Mouse (Mus musculus): Measurements from ENCODE around the gene Ntrk2.

Ntrk2 gene

GRCm38 (mm10) chr13:58806397-58806892 is at the start of gene Ntrk2:
Gene Ntrk2, plus strand, starts transcription at chr13:58806569.
- DNase-seq (ENCODE audit: low spot score in 2 of 2): peak; percentile 4 to 30

DNA sequence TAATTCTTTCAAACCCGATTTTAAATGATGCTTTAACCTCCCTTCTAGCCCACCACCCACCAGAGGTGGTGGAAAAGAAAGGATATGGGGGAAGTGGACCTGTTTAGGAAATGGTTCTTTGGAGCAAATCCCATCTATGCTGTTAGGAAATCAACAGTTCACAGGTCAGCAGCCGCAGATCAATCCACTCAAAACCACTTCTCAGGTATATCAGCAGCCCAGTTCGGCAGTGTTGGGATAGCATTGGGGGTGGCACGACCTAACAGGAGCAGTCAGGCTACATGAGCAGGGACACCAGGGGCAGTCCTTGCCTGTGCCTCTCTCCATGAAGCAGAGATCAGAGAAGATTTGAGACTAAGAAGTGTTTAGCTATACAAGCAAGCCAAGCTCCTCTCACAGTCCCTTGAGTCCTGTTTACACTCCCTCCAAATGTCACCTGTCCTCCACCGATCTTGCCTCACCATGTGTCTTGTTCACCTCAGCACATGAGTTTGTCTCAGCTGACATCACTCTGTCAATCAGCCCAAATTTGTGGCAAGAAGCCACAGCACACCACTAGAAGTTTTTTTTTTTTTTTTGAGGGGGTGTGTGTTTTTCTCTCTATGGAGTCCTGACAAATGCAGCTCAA is 45.3 kb upstream of the Ntrk2 start:
- no peak for DNase-seq (ENCODE audit: low spot score in 2 of 2)

GRCm38 (mm10) chr13:58768258-58768657 is 38.1 kb upstream of the Ntrk2 start:
- no peak for DNase-seq (ENCODE audit: low spot score in 2 of 2)

- no peak for DNase-seq (ENCODE audit: low spot score in 2 of 2)
These were observed 36.9 kb upstream of the Ntrk2 start for GRCm38 (mm10) chr13:58769438-58769837.

DNA sequence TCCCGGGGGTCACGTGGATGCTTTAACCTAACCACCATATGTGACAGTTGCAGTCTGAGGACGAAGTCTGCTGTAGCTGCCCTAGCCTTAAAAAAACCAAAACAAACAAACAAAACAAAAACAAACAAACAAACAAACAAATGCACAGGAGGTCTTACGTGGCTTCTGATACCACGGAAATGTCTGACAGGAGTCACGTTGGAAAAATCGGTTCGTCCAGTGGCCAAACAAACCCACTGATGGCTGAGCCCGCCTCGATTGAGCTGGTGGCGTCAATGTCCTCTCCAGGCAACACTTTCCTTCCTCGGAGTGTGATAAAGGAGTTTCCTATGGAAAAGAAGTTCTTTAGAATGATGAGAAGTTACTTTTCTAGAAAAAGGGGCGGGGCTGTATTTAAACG is 27.1 kb upstream of the Ntrk2 start:
- DNase-seq (ENCODE audit: low spot score in 2 of 2): no peak

GRCm38 (mm10) chr13:58786476-58786875 is 19.9 kb upstream of the Ntrk2 start:
- DNase-seq (ENCODE audit: low spot score in 2 of 2): no peak

- no peak for DNase-seq (ENCODE audit: low spot score in 2 of 2)
These were observed 15.6 kb upstream of the Ntrk2 start for GRCm38 (mm10) chr13:58790741-58791140.

GRCm38 (mm10) chr13:58797386-58797785 is 9.0 kb upstream of the Ntrk2 start:
- no peak for DNase-seq (ENCODE audit: low spot score in 2 of 2)

DNA sequence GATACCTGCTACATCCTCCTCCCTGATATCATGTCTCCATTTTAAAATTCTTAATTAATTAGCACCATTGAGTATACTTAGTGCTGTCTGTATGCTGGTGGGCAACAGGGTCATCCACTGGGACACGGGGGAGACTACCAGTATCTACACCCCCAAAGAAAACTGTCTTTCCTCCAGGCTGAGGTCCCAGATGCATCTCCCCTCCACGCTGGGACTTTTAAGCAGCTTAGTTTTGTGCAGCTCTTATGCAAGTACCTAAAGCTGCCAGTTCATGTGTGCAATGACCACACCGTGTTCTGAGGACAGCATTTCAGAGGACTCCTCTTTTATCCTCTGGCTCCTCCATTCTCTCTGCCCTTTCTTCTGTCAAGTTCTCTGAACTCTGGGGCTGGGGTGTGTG is 5.1 kb upstream of the Ntrk2 start:
- DNase-seq (ENCODE audit: low spot score in 2 of 2): no peak

GRCm38 (mm10) chr13:58803882-58804281 is 2.5 kb upstream of the Ntrk2 start:
- no peak for DNase-seq (ENCODE audit: low spot score in 2 of 2)

DNA sequence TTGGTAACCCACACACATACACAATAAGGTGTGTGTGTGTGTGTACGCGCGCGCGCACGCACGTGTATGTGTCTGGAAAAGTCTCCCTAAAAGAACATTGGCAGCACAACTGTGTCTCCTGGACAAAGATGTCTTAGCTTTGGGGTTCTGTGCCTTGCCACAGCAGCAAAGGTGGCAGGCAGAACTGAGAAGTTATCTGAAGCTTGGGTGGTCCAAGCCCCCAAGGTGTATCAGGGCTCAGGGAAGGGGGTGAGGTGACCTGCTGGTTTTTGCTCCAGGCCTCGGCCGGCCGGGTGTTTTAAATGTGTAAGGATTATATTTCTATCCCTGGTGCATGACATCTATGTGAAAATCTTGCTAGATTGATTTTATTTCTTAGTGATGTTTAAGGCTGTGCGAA is 536 bp upstream of the Ntrk2 start:
- DNase-seq (ENCODE audit: low spot score in 2 of 2): no peak

DNA sequence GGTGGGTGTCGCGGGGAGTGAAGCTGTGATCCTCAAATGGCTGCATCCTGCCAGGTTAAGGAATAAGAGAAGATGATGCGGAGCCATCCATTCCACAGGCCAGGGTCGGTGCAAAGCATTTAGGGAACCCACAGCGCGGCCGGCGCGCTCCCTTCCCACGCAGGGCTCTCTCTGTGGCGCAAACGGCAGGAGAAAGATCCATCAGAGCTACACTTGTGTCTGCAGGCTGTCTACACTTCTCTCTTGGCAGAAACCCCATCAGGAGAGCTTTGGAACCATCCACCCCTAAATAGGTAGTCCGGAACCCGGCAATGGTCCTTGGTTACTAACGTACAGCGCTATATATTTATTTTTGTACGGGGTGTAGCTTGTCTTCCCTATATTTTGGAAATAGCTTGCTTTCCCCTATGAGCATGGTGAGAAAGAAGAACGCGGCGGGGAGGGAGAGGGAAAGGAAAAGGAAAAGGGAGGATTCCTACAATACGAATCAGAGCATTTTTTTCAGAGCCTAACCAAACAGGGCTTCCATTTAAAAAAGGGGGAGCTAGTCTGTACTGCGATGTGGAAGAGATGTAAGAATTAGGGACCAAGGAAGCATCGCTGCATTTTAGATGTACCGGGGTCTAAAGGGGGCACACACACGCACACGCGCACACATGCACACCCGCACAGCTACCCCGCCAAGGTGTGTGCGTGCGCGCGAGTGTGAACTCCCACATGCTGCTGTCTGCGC is 693 bp downstream of the Ntrk2 start:
- no peak for DNase-seq (ENCODE audit: low spot score in 2 of 2)

DNA sequence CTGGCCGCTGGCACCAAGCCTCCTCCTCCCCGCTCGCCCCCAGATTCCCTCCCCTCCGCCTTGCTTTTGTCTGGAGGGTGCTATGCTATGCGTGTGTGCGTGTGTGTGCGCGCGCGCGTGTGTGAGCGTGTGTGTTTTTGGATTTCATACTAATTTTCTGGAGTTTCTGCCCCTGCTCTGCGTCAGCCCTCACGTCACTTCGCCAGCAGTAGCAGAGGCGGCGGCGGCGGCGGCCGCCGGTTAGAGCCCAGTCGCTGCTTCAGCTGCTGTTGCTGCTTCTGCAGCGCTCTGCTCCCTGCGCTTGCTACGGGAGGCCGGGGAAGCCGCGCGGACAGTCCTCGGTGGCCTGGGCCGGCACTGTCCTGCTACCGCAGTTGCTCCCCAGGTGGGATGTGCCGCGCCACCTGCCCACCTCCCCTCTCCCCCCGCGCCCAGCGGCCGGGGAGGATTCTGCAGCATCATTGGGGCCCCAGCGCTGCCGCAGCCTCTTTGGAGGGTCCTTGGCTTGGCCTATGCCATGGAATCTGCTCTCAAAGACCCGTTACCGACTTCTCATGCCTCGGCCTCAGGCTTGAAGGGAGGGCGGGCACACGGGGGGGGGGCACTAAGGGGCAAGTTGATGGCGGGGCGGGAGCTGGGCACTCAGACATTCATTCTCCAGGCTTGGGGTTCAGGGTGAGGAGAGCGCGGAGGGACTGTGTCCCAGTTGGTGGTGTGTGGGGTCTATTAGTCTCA is 1.4 kb downstream of the Ntrk2 start:
- no peak for DNase-seq (ENCODE audit: low spot score in 2 of 2)

DNA sequence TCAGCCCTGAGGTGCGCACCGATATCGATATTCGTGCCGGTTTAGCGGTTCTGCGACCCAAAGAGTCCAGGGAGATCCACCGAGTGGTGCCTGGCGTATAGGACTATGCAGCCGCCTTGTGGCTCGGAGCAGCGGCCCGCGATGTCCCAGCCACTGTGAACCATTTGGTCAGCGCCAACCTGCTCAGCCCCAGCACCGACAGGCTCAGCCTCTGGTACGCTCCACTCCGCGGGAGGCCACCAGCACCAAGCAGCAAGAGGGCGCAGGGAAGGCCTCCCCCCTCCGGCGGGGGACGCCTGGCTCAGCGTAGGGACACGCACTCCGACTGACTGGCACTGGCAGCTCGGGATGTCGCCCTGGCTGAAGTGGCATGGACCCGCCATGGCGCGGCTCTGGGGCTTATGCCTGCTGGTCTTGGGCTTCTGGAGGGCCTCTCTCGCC is 2.0 kb downstream of the Ntrk2 start:
- DNase-seq (ENCODE audit: low spot score in 2 of 2): no peak

- DNase-seq (ENCODE audit: low spot score in 2 of 2): no peak
These were observed 3.6 kb downstream of the Ntrk2 start for GRCm38 (mm10) chr13:58809930-58810329.

DNA sequence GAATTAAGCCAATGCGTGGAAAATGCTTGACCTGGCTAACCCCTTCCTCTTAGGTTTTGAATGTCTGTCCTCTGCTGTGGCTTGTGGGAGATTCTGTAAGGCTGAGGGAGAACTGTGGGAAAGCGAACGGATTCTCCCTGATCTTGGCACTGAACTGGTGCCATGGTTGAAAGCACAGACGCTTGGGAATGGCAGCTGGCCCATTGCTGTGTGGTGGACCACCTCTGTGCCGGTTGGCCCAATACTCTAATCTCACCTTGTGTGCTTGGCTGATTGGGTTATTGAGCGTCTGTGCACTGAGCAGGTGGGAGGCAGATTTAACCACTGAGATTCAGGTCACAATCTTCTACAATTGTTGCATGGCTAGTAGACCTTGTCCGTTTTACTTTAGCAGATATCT is 18.4 kb downstream of the Ntrk2 start:
- no peak for DNase-seq (ENCODE audit: low spot score in 2 of 2)

DNA sequence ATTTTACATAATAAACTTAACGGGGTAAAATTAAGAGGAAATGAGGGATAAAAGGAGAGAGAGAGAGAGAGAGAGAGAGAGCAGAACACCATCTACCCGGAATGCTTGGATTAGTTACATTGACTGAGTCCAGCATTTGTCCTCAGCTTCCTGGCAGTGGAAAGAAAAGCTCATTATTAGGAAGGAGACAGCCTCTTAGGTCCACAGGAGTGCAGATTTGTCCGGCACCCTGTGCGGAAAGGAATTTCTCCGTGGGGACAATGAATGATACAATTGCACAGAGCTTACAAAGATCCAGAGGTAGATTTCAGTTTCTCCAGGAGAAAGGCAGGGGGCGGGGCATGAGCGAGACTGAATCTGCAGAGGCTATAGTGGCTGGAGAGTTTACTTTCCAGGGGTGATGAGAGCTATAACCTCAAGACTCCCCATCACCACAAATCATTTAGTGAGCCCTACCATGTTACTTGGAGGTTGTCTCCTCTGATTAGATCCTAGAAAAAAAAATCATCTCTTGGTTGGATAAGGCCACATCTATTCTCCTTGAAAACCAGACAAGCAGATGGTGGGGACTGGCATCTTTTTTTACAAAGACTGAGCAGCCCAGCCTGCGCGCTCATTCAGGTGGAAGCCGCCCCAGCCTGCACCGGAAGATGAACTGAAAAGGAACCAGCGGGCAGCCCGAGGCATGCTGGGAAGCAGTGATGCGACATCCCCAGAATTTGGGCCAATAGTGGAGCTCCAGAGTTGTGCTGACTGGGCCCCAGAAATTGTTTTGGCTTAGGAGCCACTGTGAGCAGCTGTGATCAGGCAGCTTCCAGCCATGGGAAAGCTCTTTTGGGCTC is 20.2 kb downstream of the Ntrk2 start:
- no peak for DNase-seq (ENCODE audit: low spot score in 2 of 2)

DNA sequence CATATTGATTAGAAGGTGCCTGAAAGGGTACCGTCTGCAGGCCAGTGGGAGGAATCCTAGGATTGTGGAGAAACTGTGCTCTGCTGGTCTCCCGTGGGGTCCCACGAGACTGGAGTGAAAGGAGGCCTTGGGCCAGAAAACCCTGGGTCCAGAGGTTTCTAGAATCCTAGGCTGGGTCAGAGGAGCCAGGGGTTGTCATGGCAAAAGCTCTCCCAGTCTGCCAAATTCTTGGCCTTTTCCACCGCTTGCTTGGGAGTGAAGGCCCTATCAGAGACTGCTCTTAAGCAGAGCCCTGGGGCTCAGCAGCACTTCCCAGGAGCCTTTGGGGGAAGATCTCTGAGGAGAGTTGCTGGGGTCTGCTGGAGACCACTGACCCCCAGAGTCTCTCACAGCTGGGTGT is 25.6 kb downstream of the Ntrk2 start:
- no peak for DNase-seq (ENCODE audit: low spot score in 2 of 2)

- DNase-seq (ENCODE audit: low spot score in 2 of 2): no peak
These were observed 28.4 kb downstream of the Ntrk2 start for GRCm38 (mm10) chr13:58834726-58835125.

DNA sequence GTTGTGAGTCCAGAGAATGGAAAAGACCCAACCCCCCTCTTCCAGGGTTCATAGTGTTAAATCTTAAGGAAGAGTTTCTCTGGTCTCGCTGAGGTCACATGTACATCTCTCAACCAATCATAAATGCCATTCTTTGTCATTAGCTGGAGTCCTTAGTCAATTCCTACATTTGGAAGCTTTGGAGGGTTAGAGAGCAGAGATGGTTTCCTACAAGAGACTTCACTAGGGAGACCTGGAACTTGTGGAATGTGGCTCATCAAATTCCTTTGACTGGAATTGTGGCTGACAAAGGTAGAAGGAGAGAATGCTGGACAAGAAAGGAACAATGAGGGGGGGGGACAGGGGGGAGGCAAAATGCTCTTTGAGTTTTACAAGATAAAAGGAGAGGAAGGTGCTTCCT is 30.5 kb downstream of the Ntrk2 start:
- DNase-seq (ENCODE audit: low spot score in 2 of 2): no peak

- DNase-seq (ENCODE audit: low spot score in 2 of 2): no peak
These were observed 31.7 kb downstream of the Ntrk2 start for GRCm38 (mm10) chr13:58838110-58838509.

All from thymus, postnatal 10 days (tissue).